Mouse (Mus musculus) spleen, postnatal 14 days (tissue): ENCODE measurements around the gene Arnt2.

ENCODE experiments used
- DNase-seq, 2 experiments: peaks; one replicate each; pipeline ENCODE4 v3.0.0; 2021 to 2022; ENCODE audit warnings: low spot score in 2 of 2

The Arnt2 gene

GRCm38 (mm10) chr7:84409896-84410521 lies at the start of gene Arnt2:
Gene Arnt2 (minus strand): TSS chr7:84410176.
- DNase-seq: no peak

- DNase-seq: no peak
These were observed 41.7 kb upstream of the Arnt2 start for GRCm38 (mm10) chr7:84451681-84452080.

- no peak for DNase-seq
These were observed 39.1 kb upstream of the Arnt2 start for GRCm38 (mm10) chr7:84449066-84449465.

- no peak for DNase-seq
These were observed 38.5 kb upstream of the Arnt2 start for GRCm38 (mm10) chr7:84448512-84448911.

- no peak for DNase-seq
These were observed 37.9 kb upstream of the Arnt2 start for GRCm38 (mm10) chr7:84447740-84448435.

GRCm38 (mm10) chr7:84447060-84447459 lies 37.1 kb upstream of the Arnt2 start:
- no peak for DNase-seq

- no peak for DNase-seq
These were observed 32.5 kb upstream of the Arnt2 start for GRCm38 (mm10) chr7:84442343-84442911.

GRCm38 (mm10) chr7:84439606-84440005 lies 29.6 kb upstream of the Arnt2 start:
- DNase-seq: no peak

GRCm38 (mm10) chr7:84434901-84435300 lies 24.9 kb upstream of the Arnt2 start:
- no peak for DNase-seq

- no peak for DNase-seq
These were observed 22.2 kb upstream of the Arnt2 start for GRCm38 (mm10) chr7:84432151-84432550.

- DNase-seq: no peak
These were observed 17.2 kb upstream of the Arnt2 start for GRCm38 (mm10) chr7:84427221-84427620.

- no peak for DNase-seq
These were observed 14.9 kb upstream of the Arnt2 start for GRCm38 (mm10) chr7:84424670-84425385.

GRCm38 (mm10) chr7:84421753-84422152 lies 11.8 kb upstream of the Arnt2 start:
- DNase-seq: no peak

GRCm38 (mm10) chr7:84421291-84421665 lies 11.3 kb upstream of the Arnt2 start:
- DNase-seq: no peak

GRCm38 (mm10) chr7:84420581-84421290 lies 10.8 kb upstream of the Arnt2 start:
- DNase-seq: no peak

- no peak for DNase-seq
These were observed 7.5 kb upstream of the Arnt2 start for GRCm38 (mm10) chr7:84417441-84417840.

GRCm38 (mm10) chr7:84412570-84412969 lies 2.6 kb upstream of the Arnt2 start:
- DNase-seq: no peak

- DNase-seq: no peak
These were observed 608 bp downstream of the Arnt2 start for GRCm38 (mm10) chr7:84409241-84409895.

GRCm38 (mm10) chr7:84408282-84408681 lies 1.7 kb downstream of the Arnt2 start:
- DNase-seq: no peak

GRCm38 (mm10) chr7:84403371-84403770 lies 6.6 kb downstream of the Arnt2 start:
- no peak for DNase-seq
